Mouse (Mus musculus): ENCODE measurements at regions not wholly inside any gene's neighbourhood (a gene's known extent, or its start where the extent isn't known, plus 50 kb on each side); places are given as distances from the start of the nearest gene placed in this dataset.
A peak's percentile ranks its signal among the peaks of the same experiment; 100 is the strongest.

DNA sequence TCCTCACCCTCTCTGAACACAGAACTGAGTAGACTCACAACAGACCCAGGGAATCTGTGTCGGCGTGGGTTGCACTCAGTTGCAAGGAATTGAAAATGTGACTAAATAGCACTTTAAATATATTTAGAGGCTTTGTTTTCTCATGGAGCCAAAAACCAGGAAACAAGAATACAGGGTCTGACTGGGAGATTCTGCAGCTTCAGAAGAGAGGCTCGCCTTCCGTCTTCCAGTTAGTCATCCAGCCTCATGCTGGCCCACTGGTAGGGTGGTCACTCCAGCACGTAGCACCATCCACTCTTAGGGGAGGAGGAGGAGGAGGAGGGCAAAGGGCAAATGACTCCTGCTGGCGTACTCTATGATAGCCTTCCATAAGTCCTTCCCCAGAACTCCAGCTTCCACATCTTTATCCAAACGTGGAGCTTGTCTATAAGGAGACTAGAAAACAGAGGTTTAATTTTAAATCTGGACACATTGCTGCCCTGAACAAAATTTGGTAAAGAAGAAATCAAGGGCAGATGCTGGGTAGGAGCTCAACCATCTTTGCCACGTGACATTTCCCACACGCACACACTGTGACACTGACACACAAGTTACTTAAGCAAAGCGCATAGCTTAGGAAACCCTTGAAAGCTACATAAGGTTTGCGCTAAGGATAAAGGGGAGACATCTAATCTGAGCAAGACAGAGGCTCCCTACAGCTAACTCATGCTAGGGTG, 60.8 kb downstream of the Mis18a start:
- DNase-seq (ENCODE audit: low spot score) = no peak

DNA sequence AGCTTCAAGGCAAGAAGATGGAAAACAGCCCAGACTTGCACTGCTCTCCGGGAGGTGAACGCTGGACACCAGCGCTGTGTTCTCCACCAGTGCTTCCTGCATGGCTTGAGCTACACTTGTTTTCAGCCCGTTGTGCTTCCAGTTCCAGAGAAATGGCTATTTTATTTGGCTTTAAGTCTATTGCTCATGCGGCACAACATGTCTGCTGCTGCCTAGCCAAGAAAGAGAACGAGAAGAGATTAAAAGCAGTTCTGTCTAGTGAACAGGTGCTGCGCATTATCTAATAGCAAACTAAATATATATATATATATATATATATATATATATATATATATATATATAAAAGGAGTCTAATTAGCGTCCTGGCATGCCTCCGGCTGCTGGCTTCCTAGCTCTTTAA, 63.1 kb downstream of the Mis18a start:
- DNase-seq (ENCODE audit: low spot score) = no peak

- no peak for DNase-seq (ENCODE audit: low spot score)
Observed at GRCm38 (mm10) chr16:90658050-90658449, 69.2 kb downstream of the Mis18a start.

DNA sequence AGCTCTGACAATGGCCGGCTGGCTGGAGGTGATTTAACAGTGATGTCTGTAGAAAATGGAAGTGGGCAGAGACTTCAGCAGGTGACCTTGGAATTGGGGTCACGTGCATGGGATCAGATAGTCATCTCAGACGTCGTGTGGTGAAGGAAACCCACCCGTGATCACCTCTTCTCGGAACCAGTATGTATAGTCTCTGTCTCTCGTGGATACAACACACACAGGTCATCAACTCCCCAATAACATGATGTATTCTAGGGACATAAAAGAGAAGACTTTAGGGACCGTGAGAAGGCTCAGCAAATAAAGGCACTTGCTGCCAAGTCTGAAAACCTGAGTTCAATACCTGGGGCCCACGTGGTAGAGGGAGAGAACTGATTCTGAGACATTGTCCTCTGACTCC, 70.2 kb downstream of the Mis18a start:
- DNase-seq (ENCODE audit: low spot score) = no peak

DNA sequence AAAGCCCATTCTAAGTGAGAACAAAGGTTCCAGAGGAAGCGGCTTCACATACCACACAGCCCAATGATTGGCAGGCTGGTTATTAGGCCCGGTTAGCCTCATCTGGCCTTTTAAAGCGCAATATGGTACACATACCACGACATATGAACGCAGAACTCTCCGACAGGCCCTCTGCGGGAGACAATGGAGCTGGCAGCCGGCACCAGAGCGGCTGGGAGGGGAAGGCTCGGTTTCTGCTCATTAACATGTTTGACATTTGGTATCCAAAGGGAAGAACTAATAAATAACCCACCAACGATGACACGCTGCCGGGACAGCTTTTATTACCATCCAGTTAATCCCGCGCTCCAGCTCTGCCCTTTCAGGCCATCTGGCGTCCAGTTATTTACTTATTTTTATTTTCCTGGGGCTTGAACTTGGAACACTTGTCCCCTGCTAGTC, 70.6 kb downstream of the Mis18a start:
- peak; percentile 78 for DNase-seq (ENCODE audit: low spot score)

- no peak for DNase-seq (ENCODE audit: low spot score)
Observed at GRCm38 (mm10) chr16:90654853-90655252, 72.4 kb downstream of the Mis18a start.

GRCm38 (mm10) chr16:90652821-90653220, 74.4 kb downstream of the Mis18a start:
- DNase-seq (ENCODE audit: low spot score) = no peak

GRCm38 (mm10) chr16:90648161-90648560, 79.0 kb downstream of the Mis18a start:
- peak; percentile 44 for DNase-seq (ENCODE audit: low spot score)

DNA sequence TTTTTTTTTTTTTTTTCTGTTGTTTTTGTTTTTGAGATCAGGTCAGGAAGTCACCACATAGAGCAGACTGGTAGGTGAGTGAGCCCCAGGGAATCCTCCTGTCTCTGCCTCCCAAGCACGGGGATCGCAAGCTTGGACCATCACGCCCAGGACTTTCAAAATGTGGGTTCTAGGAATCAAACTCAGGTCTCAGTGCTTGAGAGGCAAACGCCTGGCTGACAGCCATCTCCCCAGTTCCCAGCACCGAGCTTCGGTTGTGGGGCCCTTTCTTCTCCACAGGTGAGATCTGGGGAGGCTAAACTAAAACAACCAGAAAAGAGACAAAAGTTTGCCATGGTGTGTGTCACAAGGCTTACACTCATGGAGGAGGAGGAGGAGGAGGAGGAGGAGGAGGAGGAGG, 84.5 kb downstream of the Mis18a start:
- DNase-seq (ENCODE audit: low spot score) = no peak

- no peak for DNase-seq (ENCODE audit: low spot score)
Observed at GRCm38 (mm10) chr16:90635216-90635615, 92.0 kb downstream of the Mis18a start.

- no peak for DNase-seq (ENCODE audit: low spot score)
Observed at GRCm38 (mm10) chr16:90629976-90630375, 97.2 kb downstream of the Mis18a start.

GRCm38 (mm10) chr16:90629121-90629930, 97.9 kb downstream of the Mis18a start:
- DNase-seq (ENCODE audit: low spot score) = peak; percentile 67

- no peak for DNase-seq (ENCODE audit: low spot score)
Observed at GRCm38 (mm10) chr16:90628605-90629120, 98.5 kb downstream of the Mis18a start.

GRCm38 (mm10) chr16:90626035-90626670, 101.1 kb downstream of the Mis18a start:
- no peak for DNase-seq (ENCODE audit: low spot score)

DNA sequence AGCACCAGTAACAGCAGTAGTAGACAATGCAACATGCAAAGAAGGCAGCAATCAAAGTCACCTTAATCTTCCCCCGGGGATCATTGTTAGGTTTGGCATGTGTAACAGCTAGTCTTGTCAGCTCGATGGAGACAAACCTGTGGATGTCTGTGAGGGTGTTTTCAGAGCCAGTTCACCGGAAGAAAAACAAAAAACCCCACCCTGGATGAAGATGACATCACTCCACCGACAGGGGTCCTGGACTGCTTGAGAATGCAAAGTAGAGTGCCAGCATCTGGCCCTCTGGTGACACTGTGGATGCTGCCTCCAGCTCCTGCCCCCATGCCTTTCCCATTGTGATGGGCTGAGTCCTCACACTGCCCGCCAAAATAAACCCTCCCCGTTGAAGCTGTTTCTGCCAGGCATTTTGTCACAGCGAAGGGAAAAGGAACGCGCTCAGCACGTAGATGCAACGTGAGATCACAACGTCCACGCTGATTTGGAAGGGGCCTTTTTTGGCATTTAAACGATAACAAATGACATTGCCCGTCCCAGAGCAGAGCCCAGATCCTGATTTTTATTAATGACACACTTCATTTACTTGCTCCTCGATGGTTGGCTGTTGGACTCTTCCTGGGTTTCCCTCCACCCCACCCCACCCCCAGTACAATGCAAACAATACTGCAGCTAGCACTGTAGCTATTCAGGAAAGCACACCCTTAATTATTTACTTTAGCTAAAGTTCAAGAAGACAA, 101.7 kb downstream of the Mis18a start:
- no peak for DNase-seq (ENCODE audit: low spot score)

DNA sequence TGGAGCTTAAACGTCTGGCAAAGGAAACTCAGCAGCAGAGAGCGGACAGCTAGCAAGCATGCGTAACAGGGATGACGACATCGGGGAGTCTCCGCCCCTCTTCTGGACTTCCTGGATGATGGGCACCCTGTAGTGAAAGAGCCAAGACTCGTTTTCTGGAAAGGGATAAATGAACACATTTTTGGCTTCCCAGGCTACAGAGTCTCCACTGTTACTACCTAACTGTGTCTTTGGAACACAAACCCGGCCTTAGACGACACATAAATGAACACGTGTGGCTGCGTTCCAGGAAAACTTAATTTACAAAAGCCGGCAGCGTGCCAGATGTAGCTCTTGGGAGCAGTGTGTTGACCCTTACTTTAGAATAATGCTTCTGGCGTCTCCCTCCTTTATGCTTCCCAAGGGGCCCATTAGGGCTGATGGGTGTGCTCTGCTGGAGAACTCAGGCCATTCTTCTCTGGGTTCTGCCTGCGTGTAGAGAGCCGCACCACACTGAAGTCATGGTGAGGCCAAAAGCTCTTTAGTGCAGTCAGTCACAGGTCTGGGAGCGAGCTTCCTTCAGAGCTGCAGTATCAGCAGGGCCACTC, 103.1 kb downstream of the Mis18a start:
- no peak for DNase-seq (ENCODE audit: low spot score)

DNA sequence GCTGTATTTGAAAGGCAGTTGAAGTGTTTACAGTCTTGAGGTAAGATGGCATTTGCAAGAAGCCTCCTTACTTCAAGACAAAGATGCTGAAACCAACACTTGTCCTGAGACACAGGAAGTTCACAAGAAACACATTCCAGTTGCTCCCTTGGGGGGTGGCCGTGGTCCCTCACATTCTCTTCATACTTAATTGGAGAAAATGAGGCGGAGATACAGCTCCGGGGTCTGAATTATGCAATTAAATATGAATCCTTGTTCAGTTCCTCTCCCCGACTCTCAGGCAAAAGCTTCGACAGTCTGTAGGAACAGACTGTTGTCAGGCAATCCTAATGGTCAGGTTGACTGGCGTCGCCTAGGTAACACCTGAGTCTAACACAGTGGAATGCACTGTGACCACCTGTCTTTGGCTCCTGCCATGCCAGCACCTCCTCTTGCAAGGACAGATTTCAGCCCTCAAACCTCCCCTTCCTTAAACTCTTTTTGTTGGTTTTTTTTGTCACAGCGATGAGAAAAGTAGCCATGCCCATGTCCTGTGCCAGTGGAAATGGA, 104.5 kb downstream of the Mis18a start:
- no peak for DNase-seq (ENCODE audit: low spot score)

DNA sequence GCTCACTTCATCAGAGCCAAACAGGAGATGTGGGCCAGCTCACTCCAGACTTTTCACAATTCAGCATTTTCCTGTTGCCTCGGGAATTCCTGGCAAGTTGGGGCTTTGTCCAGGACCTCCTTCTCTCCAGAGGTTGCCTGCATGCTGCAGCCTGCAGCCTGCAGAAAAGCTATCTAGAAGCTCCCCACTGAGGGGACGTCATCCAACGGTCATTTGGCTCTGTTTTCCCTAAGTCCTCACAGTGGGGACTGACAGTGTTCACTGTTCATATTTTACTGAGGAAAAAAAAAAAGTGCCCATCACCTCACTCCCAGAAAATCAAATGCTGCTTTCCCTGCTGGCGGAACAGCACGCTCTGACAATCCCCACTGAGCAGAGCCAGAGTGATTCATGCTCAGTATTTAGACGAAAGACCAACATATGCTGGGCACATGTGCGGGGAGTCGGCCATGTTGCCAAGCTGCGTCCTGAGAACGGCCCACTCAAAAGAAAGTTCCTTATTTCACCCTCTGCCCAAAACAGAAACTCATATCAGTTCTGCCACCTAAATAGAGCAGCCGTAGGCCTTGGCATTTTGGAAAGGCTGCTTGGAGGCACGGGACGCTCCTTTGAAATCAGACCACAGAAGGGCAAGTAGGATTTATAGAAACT, 105.3 kb downstream of the Mis18a start:
- DNase-seq (ENCODE audit: low spot score) = peak; percentile 57

- DNase-seq (ENCODE audit: low spot score) = peak; percentile 44
Observed at GRCm38 (mm10) chr16:90619565-90620311, 107.5 kb downstream of the Mis18a start.

GRCm38 (mm10) chr16:90615791-90616190, 111.4 kb downstream of the Mis18a start:
- DNase-seq (ENCODE audit: low spot score) = peak; percentile 14
